Mouse (Mus musculus) cerebellum, adult 2 months (tissue): ENCODE results near the gene Ccdc141.

Experiments
- CTCF ChIP-seq: fragments of 200-500 bp; IDR thresholded peaks from 2 replicates; pipeline ENCODE4 v1.5.1; 2011; ENCODE audit warnings: low read depth, mild to moderate bottlenecking, control low read depth, low read length, moderate library complexity, borderline replicate concordance; ENCODE audit not compliant: insufficient read depth
- POLR2A ChIP-seq: fragments of 200-500 bp; IDR thresholded peaks from 2 replicates; pipeline ENCODE4 v1.6.1; 2011; ENCODE audit warnings: low read length, control low read depth, borderline replicate concordance; ENCODE audit not compliant: insufficient read depth

- TF ChIP-seq POLR2A (no peak), CTCF (no peak)
These were observed 158.5 kb downstream of the Ccdc141 start for GRCm38 (mm10) chr2:77011981-77012380.
